Mouse (Mus musculus) gastrocnemius, adult 2 months (tissue): ENCODE measurements at regions not wholly inside any gene's neighbourhood (a gene's known extent, or its start where the extent isn't known, plus 50 kb on each side); places are given as distances from the start of the nearest gene placed in this dataset.
A peak's percentile ranks its signal among the peaks of the same experiment; 100 is the strongest.

Experiments used
- DNase-seq: peaks from one replicate; pipeline ENCODE4 v3.0.0; 2022
- H3K27ac ChIP-seq: fragments of 200-600 bp; 2 replicates; pipeline ENCODE4 v1.8.1; 2022; ENCODE audit warnings: mild to moderate bottlenecking
- H3K4me3 ChIP-seq: fragments of 200-600 bp; 2 replicates; pipeline ENCODE4 v1.8.1; 2022; ENCODE audit warnings: mild to moderate bottlenecking, moderate library complexity
- CTCF ChIP-seq: fragments of 200-600 bp; IDR thresholded peaks from 2 replicates; pipeline ENCODE4 v1.8.1; 2022; ENCODE audit warnings: antibody characterized with exemption, mild to moderate bottlenecking, moderate library complexity
- intact Hi-C: fragments of 180-260 bp; cut with DNase I; formaldehyde crosslinking; loops from one replicate; pipeline ENCODE4 v1.15.1; 2025

GRCm38 (mm10) chr6:97741427-97741826 lies 65.4 kb upstream of the Mitf start:
- intact Hi-C loops: loop anchor here (2.0 to 5.0 kb wide), 3 partner anchors 213 to 489 kb away; partner anchors contain the start of gene Lmod3
- Histone ChIP-seq H3K27ac (no peak overlapping the region), H3K4me3 (no peak overlapping the region)
- no peak for TF ChIP-seq CTCF
- no peak for DNase-seq

DNA sequence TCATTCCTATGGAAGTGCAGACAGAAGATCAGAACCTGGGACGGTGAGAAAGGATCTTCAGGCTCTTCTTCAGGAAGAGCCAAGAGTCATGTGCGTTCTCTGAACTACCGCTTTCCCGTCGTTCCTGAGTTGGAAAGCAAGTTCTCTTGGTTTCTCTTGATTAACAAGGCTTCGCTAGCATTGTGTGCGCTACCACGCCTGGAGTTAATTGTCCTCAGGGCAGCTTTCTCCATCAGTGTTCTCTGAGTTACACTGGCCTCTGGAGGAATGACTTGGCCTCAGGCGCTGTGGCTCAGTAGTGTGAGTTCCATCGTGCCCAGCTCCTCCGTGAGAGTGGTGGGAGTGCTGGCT lies 66.0 kb upstream of the Mitf start:
- intact Hi-C loops: loop anchor here (2.0 to 5.0 kb wide), 3 partner anchors 212 to 489 kb away; partner anchors contain the start of gene Lmod3
- no peak for TF ChIP-seq CTCF
- peak overlapping the region; percentile 32 for H3K4me3 ChIP-seq
- no peak for DNase-seq
- H3K27ac ChIP-seq: no peak overlapping the region

- peak overlapping the region; percentile 32 for H3K4me3 ChIP-seq
- peak; percentile 57 for DNase-seq
These were observed 66.6 kb upstream of the Mitf start for GRCm38 (mm10) chr6:97740107-97740850.

GRCm38 (mm10) chr6:97738846-97739245 lies 68.0 kb upstream of the Mitf start:
- Histone ChIP-seq H3K27ac (no peak overlapping the region), H3K4me3 (no peak overlapping the region)
- DNase-seq: no peak
- intact Hi-C loops: no loop called here
- TF ChIP-seq CTCF: no peak

More at GRCm38 (mm10) chr6:97740107-97740850, 66.6 kb upstream of the Mitf start:
- TF ChIP-seq CTCF: peak; percentile 90
- H3K27ac ChIP-seq: no peak overlapping the region
- intact Hi-C loops: loop anchor here (2.0 to 5.0 kb wide), 3 partner anchors 211 to 488 kb away; partner anchors contain the start of gene Lmod3

GRCm38 (mm10) chr6:97730835-97731234 lies 76.0 kb upstream of the Mitf start:
- TF ChIP-seq CTCF: no peak
- intact Hi-C loops: no loop called here
- DNase-seq: no peak
- Histone ChIP-seq H3K27ac (no peak overlapping the region), H3K4me3 (no peak overlapping the region)

GRCm38 (mm10) chr6:97718184-97718910 lies 88.5 kb upstream of the Mitf start:
- no peak for TF ChIP-seq CTCF
- Histone ChIP-seq H3K4me3 (no peak overlapping the region), H3K27ac (no peak overlapping the region)
- intact Hi-C loops: no loop called here
- DNase-seq: no peak

DNA sequence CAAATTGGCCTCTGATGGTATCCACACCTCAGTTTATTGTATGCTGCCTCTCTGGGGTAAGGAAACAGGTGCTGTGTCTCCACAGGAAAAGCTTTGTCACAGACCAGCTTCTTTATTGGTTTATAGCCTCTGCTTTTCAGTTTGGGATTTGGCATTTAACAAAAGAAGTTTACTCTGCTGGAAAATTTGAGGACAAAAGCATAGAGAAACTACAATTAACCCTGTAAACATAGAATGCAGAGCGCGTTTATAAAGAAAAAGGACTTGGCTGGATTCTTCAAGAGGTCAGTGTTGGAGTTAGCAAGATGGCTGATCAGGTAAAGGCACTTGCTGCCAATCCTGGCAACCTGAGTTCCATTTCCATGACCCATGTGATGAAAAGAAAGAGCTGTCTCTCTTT lies 90.1 kb upstream of the Frmd4b start:
- DNase-seq: no peak
- no peak for TF ChIP-seq CTCF
- no peak overlapping the region for H3K4me3 ChIP-seq
- H3K27ac ChIP-seq: no peak overlapping the region
- intact Hi-C loops: no loop called here

DNA sequence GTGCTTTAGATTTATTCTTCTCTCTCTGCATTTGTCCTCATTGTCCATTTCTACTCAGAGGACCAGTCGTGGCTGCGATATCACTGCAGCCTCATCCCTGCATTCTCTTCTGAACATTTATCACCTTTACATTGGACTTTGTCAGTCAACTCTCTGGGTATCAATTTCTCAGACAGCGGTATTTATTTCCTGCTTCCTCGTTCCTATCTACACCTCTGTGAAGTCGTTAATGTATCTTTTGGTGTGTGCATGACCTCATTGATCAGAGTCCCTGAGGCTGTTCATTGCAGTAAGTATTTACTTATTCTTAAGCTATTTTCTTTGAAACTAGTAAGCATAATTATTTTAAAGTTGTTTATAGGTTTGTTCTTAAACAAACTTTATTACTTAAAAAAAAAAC lies 87.0 kb upstream of the Frmd4b start:
- no peak for DNase-seq
- no peak overlapping the region for H3K4me3 ChIP-seq
- no peak overlapping the region for H3K27ac ChIP-seq
- no peak for TF ChIP-seq CTCF
- intact Hi-C loops: no loop called here

DNA sequence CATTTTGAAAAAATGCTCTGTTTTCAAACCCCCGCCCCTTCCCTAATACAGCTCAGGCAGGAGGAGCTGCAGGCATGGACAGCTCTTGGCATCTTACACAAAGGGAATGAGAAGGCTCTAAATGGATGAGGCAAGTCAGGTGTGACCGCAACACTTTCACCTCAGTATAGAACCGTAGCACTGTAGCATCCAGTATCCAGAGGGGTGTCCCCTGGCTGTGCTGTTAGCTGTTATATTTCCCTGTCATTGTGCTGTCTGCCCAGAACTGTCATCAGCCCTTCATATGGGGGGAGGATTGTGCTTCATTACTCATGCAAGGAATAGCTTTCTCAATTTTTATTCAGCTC lies 82.4 kb upstream of the Frmd4b start:
- DNase-seq: no peak
- TF ChIP-seq CTCF: no peak
- intact Hi-C loops: no loop called here
- no peak overlapping the region for H3K4me3 ChIP-seq
- H3K27ac ChIP-seq: no peak overlapping the region

- Histone ChIP-seq H3K27ac (no peak overlapping the region), H3K4me3 (no peak overlapping the region)
- DNase-seq: no peak
- intact Hi-C loops: no loop called here
- TF ChIP-seq CTCF: no peak
These were observed 81.9 kb upstream of the Frmd4b start for GRCm38 (mm10) chr6:97699054-97699751.

DNA sequence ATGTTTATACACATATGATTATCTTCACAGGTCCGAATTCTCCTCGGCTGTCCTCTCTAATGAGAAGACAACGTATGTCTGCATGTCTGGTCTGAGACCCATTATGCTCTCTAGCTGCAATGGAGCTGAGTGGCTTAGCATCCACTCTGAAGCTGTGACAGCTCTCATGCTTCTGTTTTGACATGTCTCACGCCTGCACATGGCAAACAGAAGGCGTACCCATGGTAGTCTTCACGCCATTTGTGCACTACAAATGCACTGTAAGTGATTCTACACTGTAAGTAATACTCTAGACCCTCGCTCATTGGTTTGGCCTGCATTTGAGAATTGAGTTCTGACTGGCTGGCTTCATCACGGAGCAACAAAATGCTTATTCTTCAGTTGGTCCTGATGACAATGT lies 75.9 kb upstream of the Frmd4b start:
- intact Hi-C loops: no loop called here
- no peak for DNase-seq
- H3K4me3 ChIP-seq: no peak overlapping the region
- TF ChIP-seq CTCF: no peak
- H3K27ac ChIP-seq: no peak overlapping the region

DNA sequence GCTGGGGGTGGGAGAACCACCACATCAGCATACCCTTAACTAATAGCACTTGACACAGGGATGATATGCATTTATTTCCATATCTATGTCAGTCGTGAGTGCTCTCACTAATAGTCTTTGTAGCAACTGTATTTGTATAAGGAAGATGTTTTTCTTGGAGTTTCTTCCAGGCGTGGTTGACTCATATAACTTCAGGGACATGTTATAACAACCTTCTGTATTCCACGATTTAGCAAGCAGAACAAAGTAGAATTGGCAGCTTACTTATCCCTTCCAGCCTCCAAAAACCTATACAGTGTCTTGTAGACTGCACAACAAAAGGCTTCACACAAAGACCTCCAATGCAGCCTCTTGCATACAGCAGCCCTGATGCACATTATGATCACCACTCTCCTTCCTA lies 73.8 kb upstream of the Frmd4b start:
- no peak overlapping the region for H3K27ac ChIP-seq
- no peak for DNase-seq
- no peak for TF ChIP-seq CTCF
- H3K4me3 ChIP-seq: no peak overlapping the region
- intact Hi-C loops: no loop called here

- DNase-seq: peak; percentile 26
- TF ChIP-seq CTCF: no peak
- no peak overlapping the region for H3K4me3 ChIP-seq
- H3K27ac ChIP-seq: peak overlapping the region; percentile 51
- intact Hi-C loops: no loop called here
These were observed 67.0 kb upstream of the Frmd4b start for GRCm38 (mm10) chr6:97684335-97684734.
